Mouse (Mus musculus) liver, embryonic 11.5 days (tissue): ENCODE data around the gene Txnrd1. TPM values are rescaled to one million over a fixed set of nuclear protein-coding genes. Genes with fewer than 3 reads are reported as not detected.

Experiments
- ATAC-seq: fragments of 200-750 bp; cut with Nextera tagmentation; replicated peaks from 2 replicates; pipeline ENCODE4 v1.8.0; 2017; ENCODE audit warnings: moderate number of reproducible peaks, mild to moderate bottlenecking, moderate TSS enrichment, moderate library complexity; ENCODE audit not compliant: low FRiP score
- DNase-seq: peaks from one replicate; pipeline ENCODE4 v3.0.0-alpha.2; 2017; ENCODE audit warnings: low spot score
- H3K27ac ChIP-seq: fragments of 300-500 bp; sonication (generic); 2 replicates; pipeline ENCODE4 v1.5.1; 2014; ENCODE audit warnings: mild to moderate bottlenecking, low read depth, low read length, control low read depth
- H3K27me3 ChIP-seq: fragments of 300-500 bp; sonication (generic); replicated peaks from 2 replicates; pipeline ENCODE4 v1.6.1; 2014; ENCODE audit warnings: low read length, mixed read lengths; ENCODE audit not compliant: control insufficient read depth, insufficient read depth
- H3K36me3 ChIP-seq: fragments of 300-500 bp; sonication (generic); 2 replicates; pipeline ENCODE4 v1.6.1; 2014; ENCODE audit warnings: mild to moderate bottlenecking, low read length, moderate library complexity, mixed read lengths; ENCODE audit not compliant: control insufficient read depth, insufficient read depth
- H3K4me1 ChIP-seq: fragments of 300-500 bp; sonication (generic); replicated peaks from 2 replicates; pipeline ENCODE4 v1.6.1; 2014; ENCODE audit warnings: low read length, mixed read lengths; ENCODE audit not compliant: control insufficient read depth, insufficient read depth
- H3K4me2 ChIP-seq: fragments of 300-500 bp; sonication (generic); 2 replicates; pipeline ENCODE4 v1.6.1; 2014; ENCODE audit warnings: mild to moderate bottlenecking, control low read depth, moderate library complexity
- H3K4me3 ChIP-seq: fragments of 300-500 bp; sonication (generic); 2 replicates; pipeline ENCODE4 v1.5.1; 2014; ENCODE audit warnings: low read depth, low read length, control low read depth
- H3K9ac ChIP-seq: fragments of 300-500 bp; sonication (generic); 2 replicates; pipeline ENCODE4 v1.6.1; 2014; ENCODE audit warnings: low read depth, low read length, control low read depth
- H3K9me3 ChIP-seq: fragments of 300-500 bp; sonication (generic); 2 replicates; pipeline ENCODE4 v1.6.1; 2016; ENCODE audit warnings: low read length, inconsistent platforms, mixed read lengths; ENCODE audit not compliant: control insufficient read depth
- WGBS: fragments of 180-500 bp; shearing (Covaris S2); extraction: QIAGEN DNeasy Blood & Tissue Kit; methylation state at CpG from one replicate; pipeline ENCODE4 v1.1.7; 2014; 5-methylcytosine and 5-hydroxymethylcytosine counted together
- polyA plus RNA-seq: library from polyadenylated mRNA; unstranded; fragments of >200 nt; fragmentation: Nextera tagmentation; extraction: Ambion mirVana; gene quantifications from 2 replicates; pipeline ENCODE4 v1.2.1, GENCODE M21; 2014

The Txnrd1 gene
- 129 and 145 TPM in 2 replicates for polyA plus RNA-seq

- ATAC-seq: no peak
- Histone ChIP-seq H3K4me2 (no peak within 1 kb of the TSS), H3K36me3 (no peaks in the 10 kb centered on the region), H3K9me3 (no peaks in the 10 kb centered on the region), H3K27me3 (no peaks in the 10 kb centered on the region), H3K4me3 (no peak within 1 kb of the TSS), H3K9ac (no peak within 1 kb of the TSS), H3K27ac (no peak within 1 kb of the TSS), H3K4me1 (peaks cover 3% of the 10 kb centered on the region; the same call in 1 of the 2 replicates)
- WGBS: 67% methylated on average over 9 of the region's 9 CpGs
- DNase-seq: no peak
Measured at GRCm38 (mm10) chr10:82833926-82834325, at the start of gene Txnrd1. Txnrd1 (plus strand) TSS chr10:82833951.

- ATAC-seq: no peak
Measured at GRCm38 (mm10) chr10:82789181-82789580, 44.6 kb upstream of the Txnrd1 start.

GRCm38 (mm10) chr10:82790504-82790903 is 43.2 kb upstream of the Txnrd1 start:
- no peak overlapping the region for H3K4me3 ChIP-seq
- no peaks in the 10 kb centered on the region for H3K9me3 ChIP-seq
- H3K27me3 ChIP-seq: no peaks in the 10 kb centered on the region
- no peak overlapping the region for H3K27ac ChIP-seq
- H3K4me2 ChIP-seq: no peak overlapping the region
- peaks cover 3% of the 10 kb centered on the region; the same call in 1 of the 2 replicates for H3K4me1 ChIP-seq
- ATAC-seq (no peak), DNase-seq (no peak)
- WGBS: 84% methylated on average over 5 of the region's 5 CpGs
- H3K9ac ChIP-seq: no peak overlapping the region
- H3K36me3 ChIP-seq: no peaks in the 10 kb centered on the region

More at GRCm38 (mm10) chr10:82789181-82789580, 44.6 kb upstream of the Txnrd1 start:
- Histone ChIP-seq H3K4me3 (no peak overlapping the region), H3K9me3 (no peaks in the 10 kb centered on the region), H3K27me3 (no peaks in the 10 kb centered on the region), H3K4me1 (no peaks in the 10 kb centered on the region), H3K4me2 (no peak overlapping the region), H3K36me3 (no peaks in the 10 kb centered on the region), H3K27ac (no peak overlapping the region), H3K9ac (no peak overlapping the region)
- no peak for DNase-seq

- no peak overlapping the region for H3K4me2 ChIP-seq
Measured at GRCm38 (mm10) chr10:82791713-82792112, 42.0 kb upstream of the Txnrd1 start.

GRCm38 (mm10) chr10:82792311-82792710 is 41.4 kb upstream of the Txnrd1 start:
- WGBS: 51% methylated on average over 2 of the region's 2 CpGs
- Histone ChIP-seq H3K4me1 (peaks cover 8% of the 10 kb centered on the region; the same call in 1 of the 2 replicates), H3K9ac (no peak overlapping the region), H3K36me3 (no peaks in the 10 kb centered on the region), H3K4me2 (no peak overlapping the region), H3K4me3 (no peak overlapping the region), H3K27me3 (no peaks in the 10 kb centered on the region), H3K9me3 (no peaks in the 10 kb centered on the region), H3K27ac (no peak overlapping the region)
- no peak for ATAC-seq
- no peak for DNase-seq

More at GRCm38 (mm10) chr10:82791713-82792112, 42.0 kb upstream of the Txnrd1 start:
- DNase-seq (no peak), ATAC-seq (no peak)
- H3K27ac ChIP-seq: no peak overlapping the region
- H3K9ac ChIP-seq: no peak overlapping the region
- no peaks in the 10 kb centered on the region for H3K27me3 ChIP-seq
- H3K9me3 ChIP-seq: no peaks in the 10 kb centered on the region
- WGBS: 85% methylated on average over 3 of the region's 3 CpGs
- H3K4me3 ChIP-seq: no peak overlapping the region
- H3K4me1 ChIP-seq: peaks cover 8% of the 10 kb centered on the region; the same call in 1 of the 2 replicates
- no peaks in the 10 kb centered on the region for H3K36me3 ChIP-seq

- ATAC-seq: peak; percentile 34; the same call in 1 of the 2 replicates
Measured at GRCm38 (mm10) chr10:82795071-82795731, 38.5 kb upstream of the Txnrd1 start.

GRCm38 (mm10) chr10:82795767-82796166 is 38.0 kb upstream of the Txnrd1 start:
- WGBS: 24% methylated on average over 8 of the region's 8 CpGs
- Histone ChIP-seq H3K36me3 (no peaks in the 10 kb centered on the region), H3K4me2 (peak overlapping the region; percentile 52), H3K9ac (no peak overlapping the region), H3K27ac (no peak overlapping the region), H3K4me3 (no peak overlapping the region), H3K27me3 (no peaks in the 10 kb centered on the region), H3K9me3 (no peaks in the 10 kb centered on the region), H3K4me1 (peaks cover 11% of the 10 kb centered on the region; the same call in 1 of the 2 replicates)
- DNase-seq (no peak), ATAC-seq (no peak)

More at GRCm38 (mm10) chr10:82795071-82795731, 38.5 kb upstream of the Txnrd1 start:
- 24% methylated on average over 15 of the region's 15 CpGs for WGBS
- Histone ChIP-seq H3K9me3 (no peaks in the 10 kb centered on the region), H3K36me3 (no peaks in the 10 kb centered on the region), H3K27me3 (no peaks in the 10 kb centered on the region), H3K9ac (no peak overlapping the region), H3K4me1 (peaks cover 11% of the 10 kb centered on the region; the same call in 1 of the 2 replicates), H3K27ac (no peak overlapping the region), H3K4me2 (peak overlapping the region; percentile 52), H3K4me3 (no peak overlapping the region)
- DNase-seq: no peak

GRCm38 (mm10) chr10:82796471-82797118 is 37.2 kb upstream of the Txnrd1 start:
- 31% methylated on average over 12 of the region's 12 CpGs for WGBS
- 0 out of 2 replicates have a peak overlapping the region, but pooled peaks have one; percentile 20 for H3K9ac ChIP-seq
- H3K4me1 ChIP-seq: peaks cover 11% of the 10 kb centered on the region; the same call in 1 of the 2 replicates
- no peak for DNase-seq
- H3K36me3 ChIP-seq: no peaks in the 10 kb centered on the region
- no peak for ATAC-seq
- H3K4me2 ChIP-seq: peak overlapping the region; percentile 17; the same call in 1 of the 2 replicates
- no peak overlapping the region for H3K27ac ChIP-seq
- H3K27me3 ChIP-seq: no peaks in the 10 kb centered on the region
- H3K9me3 ChIP-seq: no peaks in the 10 kb centered on the region
- H3K4me3 ChIP-seq: no peak overlapping the region
